Mouse (Mus musculus) embryonic fibroblast, embryonic 13.5 days (primary cell): ENCODE measurements around the gene Adamts20. TPM values are rescaled to one million over a fixed set of nuclear protein-coding genes. Genes with fewer than 3 reads are reported as not detected.
"Not testable (repeated sequence)": the region's sequence is repeated elsewhere in the genome, so short reads cannot be mapped to it uniquely, and the experiment has no call there.

Experiments
- H3K27ac ChIP-seq: 2 replicates; pipeline ENCODE4 v1.5.1; 2012; ENCODE audit warnings: low read length, control low read depth, inconsistent platforms; ENCODE audit not compliant: insufficient read depth
- H3K4me1 ChIP-seq: 2 replicates; pipeline ENCODE4 v1.6.1; 2011; ENCODE audit warnings: low read length; ENCODE audit not compliant: control insufficient read depth, insufficient read depth
- H3K4me3 ChIP-seq: 2 replicates; pipeline ENCODE4 v1.5.1; 2011; ENCODE audit warnings: mild to moderate bottlenecking, control low read depth, low read length; ENCODE audit not compliant: insufficient read depth
- CTCF ChIP-seq: IDR thresholded peaks from 2 replicates; pipeline ENCODE4 v1.5.1; 2011; ENCODE audit warnings: mild to moderate bottlenecking, control low read depth, low read length, moderate library complexity, borderline replicate concordance; ENCODE audit not compliant: insufficient read depth
- POLR2A ChIP-seq: IDR thresholded peaks from 2 replicates; pipeline ENCODE4 v1.6.1; 2011; ENCODE audit warnings: low read depth, mild to moderate bottlenecking, control low read depth, low read length, moderate library complexity
- polyA plus RNA-seq: library from polyadenylated mRNA; stranded (reverse); fragments of >200 nt; gene quantifications from 2 replicates; pipeline ENCODE4 v1.2.4, GENCODE M21; 2011; ENCODE audit warnings: low read depth; ENCODE audit not compliant: missing spikeins, insufficient read length

The Adamts20 gene
- polyA plus RNA-seq, 1 experiment, result 0.91 TPM

DNA sequence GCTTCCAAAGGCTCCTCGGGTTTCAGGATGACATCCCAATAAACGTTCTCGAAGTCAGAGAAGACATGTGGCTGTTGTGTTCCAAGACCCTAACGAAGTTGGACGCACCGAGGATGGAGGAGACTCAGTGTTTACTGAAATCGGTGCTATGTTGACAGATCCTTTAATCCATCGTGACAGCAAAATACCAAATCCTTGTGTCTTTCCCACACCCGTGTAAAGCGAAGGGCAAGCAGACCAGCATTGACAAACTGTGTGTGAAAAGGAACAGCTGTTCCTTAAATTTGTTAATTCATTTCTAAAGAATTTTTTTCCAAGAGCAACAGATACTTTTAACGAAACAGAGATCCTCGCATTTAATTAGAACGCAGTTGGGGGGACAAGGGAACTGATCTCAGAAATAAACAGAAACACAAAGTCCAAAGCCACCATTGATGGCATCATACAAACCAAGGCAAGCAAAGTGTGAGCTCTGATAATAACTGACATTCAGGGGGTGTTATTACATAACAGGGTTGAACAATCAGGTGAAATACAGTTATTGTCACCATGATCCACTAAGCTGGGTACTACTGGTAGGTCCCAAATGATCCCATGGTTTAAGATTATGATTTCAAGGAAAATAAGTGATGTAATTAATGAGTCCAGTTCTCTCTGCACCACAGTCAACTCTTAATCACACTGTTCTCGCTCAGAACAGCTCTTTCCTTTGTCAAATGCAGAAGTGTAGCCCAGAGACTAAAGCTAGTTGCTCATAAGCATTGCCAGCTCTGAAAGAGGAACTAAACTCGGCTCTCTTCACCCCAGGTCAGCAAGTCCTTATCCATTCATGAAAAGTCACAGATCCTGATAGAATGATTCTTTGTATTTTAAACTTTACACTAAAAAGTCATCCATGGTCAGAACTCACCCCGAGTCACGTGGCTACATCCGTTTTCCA lies 47.7 kb downstream of the Adamts20 start:
- Histone ChIP-seq H3K27ac (no peak overlapping the region), H3K4me1 (no peaks in the 10 kb centered on the region), H3K4me3 (no peak overlapping the region)
- TF ChIP-seq CTCF (no peak), POLR2A (no peak)

DNA sequence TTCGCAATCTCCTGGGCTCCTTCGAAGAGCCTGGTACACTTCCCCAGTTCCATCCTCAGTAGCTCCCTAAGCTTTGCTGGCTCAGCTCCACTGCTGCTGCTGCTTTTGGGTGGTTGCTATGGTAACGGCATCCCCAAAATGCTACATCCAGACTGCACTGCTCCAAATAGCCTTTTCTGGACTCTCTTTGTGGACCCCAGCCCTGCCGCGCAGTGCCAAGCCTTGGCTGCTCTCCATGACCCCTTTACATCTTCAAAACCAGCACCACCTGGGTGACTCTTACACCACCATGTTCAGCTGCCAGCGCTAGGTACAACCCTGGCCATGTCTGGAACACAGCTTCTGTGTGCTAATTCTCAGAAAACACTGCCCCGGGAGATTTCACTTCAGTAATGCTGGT lies 55.4 kb downstream of the Adamts20 start:
- Histone ChIP-seq H3K27ac (no peak overlapping the region), H3K4me3 (no peak overlapping the region), H3K4me1 (no peaks in the 10 kb centered on the region)
- TF ChIP-seq CTCF (no peak), POLR2A (no peak)

DNA sequence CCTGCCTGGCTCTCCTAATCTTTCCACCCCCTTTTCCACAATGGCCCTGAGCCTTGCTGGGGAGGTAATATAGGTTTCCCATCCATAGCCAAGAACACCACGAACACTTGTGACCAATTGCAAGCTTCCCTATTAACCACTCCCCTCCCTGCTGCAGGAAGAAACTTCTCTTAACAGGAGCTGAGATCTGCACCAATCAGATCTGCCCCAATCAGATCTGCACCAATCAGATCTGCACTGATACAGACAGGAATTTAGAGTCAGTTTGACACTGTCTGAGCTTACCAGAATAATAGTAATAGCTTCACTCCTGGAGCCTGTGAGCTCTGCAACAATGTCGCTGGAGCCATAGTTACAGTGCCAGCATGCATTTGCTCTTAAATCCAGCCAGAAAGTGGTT lies 58.9 kb downstream of the Adamts20 start:
- Histone ChIP-seq H3K27ac (no peak overlapping the region), H3K4me3 (no peak overlapping the region), H3K4me1 (no peaks in the 10 kb centered on the region)
- TF ChIP-seq CTCF (no peak), POLR2A (no peak)

DNA sequence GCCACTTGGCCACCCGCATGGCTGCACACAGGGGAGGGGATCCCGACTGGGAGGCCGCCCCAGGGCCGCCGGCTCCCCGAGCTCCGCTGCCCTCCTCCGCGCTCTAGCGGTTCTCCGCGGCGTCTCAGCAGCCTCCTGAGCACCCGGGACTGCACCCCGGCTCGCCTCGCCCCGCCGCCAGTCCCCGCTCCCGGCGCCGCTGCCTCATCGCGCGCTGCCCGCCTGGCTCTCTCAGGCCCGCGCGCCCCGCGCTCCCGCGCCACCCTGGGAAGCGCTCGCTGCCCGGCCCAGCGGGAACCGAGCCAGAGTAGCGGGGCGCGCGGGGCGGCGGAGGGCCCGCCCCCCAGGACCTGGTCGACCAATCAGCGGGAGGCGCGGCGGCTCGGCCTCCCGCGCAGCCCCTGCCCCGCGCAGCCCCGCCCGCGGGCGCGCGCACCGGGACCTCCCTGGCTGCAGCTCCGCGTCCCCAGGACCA lies 61.1 kb downstream of the Adamts20 start:
- H3K4me3 ChIP-seq, result peak overlapping the region; percentile 66

DNA sequence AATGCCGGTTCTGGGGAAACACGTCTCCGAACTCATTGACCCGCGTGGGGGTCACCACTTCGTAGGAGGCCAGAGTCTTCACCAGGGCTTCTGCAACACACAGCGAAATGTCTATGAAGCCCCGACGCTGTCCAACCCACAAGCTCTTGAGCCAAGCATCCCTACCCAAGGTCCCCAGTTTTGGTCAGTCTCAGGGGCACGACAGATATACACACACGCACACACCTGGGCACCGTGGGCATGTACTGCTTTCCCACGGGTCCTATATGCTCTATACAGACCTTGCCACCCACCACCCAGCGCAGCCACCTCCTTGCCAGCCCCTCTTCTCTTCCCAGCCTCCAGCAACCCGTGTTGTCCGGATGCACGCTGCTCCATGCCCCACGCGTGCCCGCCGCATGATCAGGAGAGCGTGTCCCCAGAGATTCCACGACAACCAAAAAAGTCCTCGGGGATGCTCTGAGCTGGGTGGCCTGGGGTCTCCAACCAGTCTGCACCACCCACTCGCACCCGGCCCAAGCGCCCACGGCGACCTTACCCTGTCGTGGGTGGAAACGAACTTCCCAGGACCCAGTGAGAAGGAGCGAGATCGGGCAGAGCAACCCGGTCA lies 61.7 kb downstream of the Adamts20 start:
- H3K27ac ChIP-seq, result no peak overlapping the region
- H3K4me3 ChIP-seq, result peak overlapping the region; percentile 66
- TF ChIP-seq CTCF, result no peak
- TF ChIP-seq POLR2A, result no peak
- no peaks in the 10 kb centered on the region for H3K4me1 ChIP-seq

More for the DNA sequence above, 61.1 kb downstream of the Adamts20 start:
- no peak overlapping the region for H3K27ac ChIP-seq
- no peaks in the 10 kb centered on the region for H3K4me1 ChIP-seq
- TF ChIP-seq POLR2A (no peak), CTCF (no peak)

DNA sequence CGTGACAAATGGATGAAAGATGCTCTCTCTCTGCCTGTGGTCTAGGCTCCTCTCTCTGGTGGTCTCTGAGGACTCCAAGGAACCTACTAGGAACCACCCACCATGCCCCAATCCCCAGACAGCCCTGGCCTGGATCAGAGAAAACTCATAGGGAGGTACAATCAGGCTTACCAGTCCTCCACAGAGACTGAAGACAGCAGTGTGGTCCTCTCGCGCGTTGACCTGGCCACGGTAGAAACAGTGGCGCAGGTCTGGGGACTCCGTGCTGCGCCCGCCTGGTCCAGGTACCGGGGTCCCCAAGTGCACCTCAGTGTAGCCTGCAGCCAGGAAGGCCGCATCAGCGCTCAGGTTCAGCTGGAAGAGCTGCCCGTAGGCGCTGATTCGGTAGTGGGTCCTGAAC lies 62.2 kb downstream of the Adamts20 start:
- peak overlapping the region; percentile 66 for H3K4me3 ChIP-seq
- no peak overlapping the region for H3K27ac ChIP-seq
- TF ChIP-seq POLR2A (no peak), CTCF (no peak)
- no peaks in the 10 kb centered on the region for H3K4me1 ChIP-seq

DNA sequence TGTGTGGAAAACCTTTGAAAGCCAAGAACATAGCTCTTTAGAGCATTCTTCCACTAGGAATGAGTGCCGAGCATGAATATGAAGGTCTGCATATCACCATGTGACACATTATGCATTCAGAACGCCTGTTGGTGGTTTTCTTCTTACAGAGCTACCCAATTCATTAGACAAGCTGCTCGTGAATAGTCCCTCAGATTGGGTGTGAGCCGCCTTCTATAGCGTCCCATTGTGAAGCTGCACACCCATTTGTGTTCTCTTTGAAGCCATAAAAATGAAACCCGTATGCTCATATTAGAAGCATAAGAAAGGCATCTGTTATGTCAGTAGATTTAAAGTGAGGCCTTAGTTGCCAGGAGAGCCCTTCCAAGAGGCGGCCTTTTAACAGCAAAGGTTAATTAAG lies 72.5 kb downstream of the Adamts20 start:
- H3K4me1 ChIP-seq, result no peaks in the 10 kb centered on the region
- H3K4me3 ChIP-seq, result no peak overlapping the region
- TF ChIP-seq POLR2A (no peak), CTCF (no peak)
- no peak overlapping the region for H3K27ac ChIP-seq

DNA sequence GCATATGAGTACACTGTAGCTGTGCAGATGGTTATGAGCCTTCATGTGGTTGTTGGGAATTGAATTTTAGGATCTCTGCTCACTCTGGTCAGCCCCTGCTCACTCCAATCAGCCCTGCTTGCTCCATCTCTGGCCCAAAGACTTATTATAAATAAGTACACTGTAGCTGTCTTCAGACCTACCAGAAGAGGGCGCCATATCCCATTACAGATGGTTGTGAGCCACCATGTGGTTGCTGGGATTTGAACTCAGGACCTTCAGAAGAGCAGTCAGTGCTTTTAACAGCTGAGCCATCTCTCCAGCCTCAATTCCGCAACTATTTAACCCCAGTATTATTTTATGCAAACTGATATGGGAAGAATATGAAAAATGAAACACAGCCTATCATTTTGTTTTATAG lies 75.1 kb downstream of the Adamts20 start:
- not testable (repeated sequence) for H3K27ac ChIP-seq, H3K4me1 ChIP-seq, H3K4me3 ChIP-seq

DNA sequence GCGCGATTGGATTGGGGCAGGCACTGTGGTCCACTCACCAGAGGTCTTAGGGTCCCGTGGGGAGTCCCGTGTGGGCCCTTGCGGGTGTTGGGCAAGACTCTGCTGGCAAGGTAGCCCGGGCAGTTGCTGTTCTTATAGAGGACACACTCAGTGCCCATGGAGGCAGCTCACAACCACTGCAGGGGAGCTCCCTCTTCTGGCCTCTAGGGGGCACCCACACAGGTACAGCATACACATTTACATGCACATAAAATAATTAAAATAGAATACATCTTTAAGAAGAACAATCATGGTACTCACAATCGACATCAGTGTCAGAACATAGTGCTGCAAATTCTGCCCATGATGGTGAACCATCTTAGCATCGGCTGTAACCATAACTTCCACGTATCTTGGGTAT lies 85.8 kb downstream of the Adamts20 start:
- H3K4me1 ChIP-seq, result no peaks in the 10 kb centered on the region
- no peak overlapping the region for H3K27ac ChIP-seq
- no peak overlapping the region for H3K4me3 ChIP-seq
- TF ChIP-seq CTCF, result no peak
- no peak for TF ChIP-seq POLR2A

DNA sequence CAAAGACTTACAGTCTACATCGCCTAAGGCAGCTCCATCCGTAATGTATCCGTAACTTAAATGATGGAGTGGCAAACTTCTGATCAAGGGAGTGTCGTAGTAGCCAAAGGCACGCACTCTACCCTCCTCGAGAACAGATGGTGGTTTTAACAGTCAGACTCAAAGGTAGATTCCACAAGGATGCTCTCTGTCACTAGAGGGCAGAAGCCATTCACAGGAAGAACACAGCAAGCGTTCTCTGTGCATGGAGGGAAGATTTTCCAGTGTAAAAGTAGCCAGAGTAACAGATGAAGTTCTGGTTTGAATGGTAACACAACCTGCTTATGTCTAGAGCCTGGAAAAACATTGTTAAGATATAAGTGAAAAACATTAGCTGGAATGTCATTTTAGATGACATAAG lies 92.7 kb downstream of the Adamts20 start:
- no peaks in the 10 kb centered on the region for H3K4me1 ChIP-seq
- no peak overlapping the region for H3K4me3 ChIP-seq
- peak; percentile 13; the same call in 1 of the 2 replicates for TF ChIP-seq CTCF
- TF ChIP-seq POLR2A, result no peak
- H3K27ac ChIP-seq, result no peak overlapping the region
